Mouse (Mus musculus): Measurements from ENCODE around the gene BC025920. TPM values are rescaled to one million over a fixed set of nuclear protein-coding genes. Genes with fewer than 3 reads are reported as not detected.
"Not testable (repeated sequence)": the region's sequence is repeated elsewhere in the genome, so short reads cannot be mapped to it uniquely, and the experiment has no call there.

Gene BC025920
- polyA plus RNA-seq, 1 experiment from 2014 or later: 0.50 TPM

DNA sequence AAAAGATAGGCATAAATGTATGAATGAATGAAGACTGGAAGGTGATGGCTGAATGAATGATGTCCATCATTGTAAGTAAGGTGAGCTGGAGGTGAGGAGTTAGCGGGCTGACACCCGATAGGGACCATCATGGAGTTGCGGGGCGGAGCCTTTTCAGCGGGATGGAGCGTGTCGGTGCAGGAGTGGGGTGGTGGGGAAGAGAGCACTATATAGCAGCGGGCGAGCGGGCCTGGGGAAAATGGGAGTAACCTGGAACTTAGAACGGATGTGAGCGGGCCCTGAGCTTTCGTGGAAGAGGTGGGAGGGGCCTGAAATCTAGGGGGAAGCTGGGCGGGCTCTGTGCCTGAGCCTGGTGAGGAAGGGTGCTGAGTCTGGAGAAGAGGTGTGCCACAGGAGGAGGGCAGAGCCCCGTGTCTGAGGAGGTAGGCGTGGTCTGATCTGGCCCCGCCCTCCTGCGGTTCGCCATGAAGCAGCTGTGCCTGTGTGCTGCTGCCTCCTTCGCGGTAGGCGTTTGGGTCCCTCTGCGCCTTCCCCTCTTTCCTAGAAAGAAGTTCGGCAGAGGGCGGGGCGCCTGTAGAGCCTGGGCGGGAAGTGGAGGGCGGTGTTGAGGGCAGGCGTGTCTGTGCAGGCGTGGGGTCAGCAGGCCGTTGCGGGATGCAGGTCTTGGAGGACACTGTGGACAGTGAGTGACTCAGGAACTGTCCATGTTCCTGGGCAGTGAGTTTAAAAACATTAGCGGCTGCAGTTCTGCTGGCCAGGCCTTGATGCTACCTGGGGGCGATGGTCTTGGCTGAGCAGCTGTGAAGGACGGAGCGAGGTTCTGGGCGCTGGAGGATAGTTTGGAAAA, 27.4 kb downstream of the BC025920 start:
- Histone ChIP-seq H3K36me3 (no peaks in the 10 kb centered on the region), H3K27ac (ENCODE audit: poor library complexity, severe bottlenecking) (peak overlapping the region; percentile 31; the same call in 1 of the 2 replicates), H3K4me1 (replicated peaks) (peaks cover 15% of the 10 kb centered on the region), H3K9ac (peak overlapping the region; percentile 75), H3K4me3 (peak overlapping the region; percentile 58), H3K27me3 (replicated peaks) (no peaks in the 10 kb centered on the region), H3K4me2 (peak overlapping the region; percentile 79), H3K9me3 (replicated peaks) (no peaks in the 10 kb centered on the region)
- WGBS: 3% methylated on average over 37 of the region's 37 CpGs
- ATAC-seq (ENCODE audit: insufficient number of reproducible peaks, low FRiP score): peak; percentile 90

DNA sequence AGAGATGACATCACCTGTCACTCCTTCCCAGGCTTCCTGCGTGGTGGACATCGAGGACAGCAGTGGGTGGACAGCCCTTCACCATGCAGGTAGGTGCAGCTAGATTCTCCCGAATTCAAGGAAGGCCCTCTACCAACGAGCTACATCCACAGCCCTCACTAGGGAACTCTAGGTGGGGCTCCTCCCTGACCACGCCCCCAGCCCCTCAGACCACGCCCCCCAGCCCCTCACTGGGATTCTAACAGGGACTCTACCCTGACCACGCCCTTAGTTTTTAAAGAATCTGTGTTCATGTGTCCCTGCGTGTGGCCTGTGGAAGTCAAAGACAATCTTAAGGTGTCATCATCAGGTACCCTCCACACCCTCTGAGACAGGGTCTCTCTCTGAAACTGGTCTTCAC, 30.3 kb downstream of the BC025920 start:
- no peaks in the 10 kb centered on the region for H3K36me3 ChIP-seq
- no peak overlapping the region for H3K4me3 ChIP-seq
- 17% methylated on average over 8 of the region's 8 CpGs for WGBS

DNA sequence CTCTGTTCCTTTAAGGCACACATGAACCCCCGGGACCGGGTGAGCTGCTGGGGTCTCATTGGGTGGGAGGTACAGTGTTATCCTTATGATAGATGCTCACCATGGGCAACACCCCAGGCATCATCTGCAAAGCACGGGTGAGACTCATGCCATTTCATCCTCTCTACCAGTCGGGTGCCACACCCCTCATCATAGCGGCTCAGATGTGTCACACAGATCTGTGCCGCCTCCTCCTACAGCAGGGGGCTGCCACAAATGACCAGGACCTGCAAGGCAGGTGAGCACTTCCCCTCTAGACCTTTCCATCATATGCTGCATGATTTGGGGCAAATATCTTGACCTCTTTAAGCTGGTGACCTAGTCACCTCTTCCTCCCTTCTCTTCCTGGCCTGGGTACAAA, 32.0 kb downstream of the BC025920 start:
- no peak for ATAC-seq (ENCODE audit: insufficient number of reproducible peaks, low FRiP score)
- Histone ChIP-seq H3K4me2 (no peak overlapping the region), H3K9ac (no peak overlapping the region), H3K36me3 (no peaks in the 10 kb centered on the region), H3K4me1 (replicated peaks) (peaks cover 36% of the 10 kb centered on the region), H3K27me3 (replicated peaks) (no peaks in the 10 kb centered on the region), H3K27ac (ENCODE audit: poor library complexity, severe bottlenecking) (no peak overlapping the region), H3K9me3 (replicated peaks) (no peaks in the 10 kb centered on the region), H3K4me3 (no peak overlapping the region)
- 65% methylated on average over 6 of the region's 6 CpGs for WGBS

More for the DNA sequence above, 30.3 kb downstream of the BC025920 start:
- Histone ChIP-seq H3K4me1 (replicated peaks) (peaks cover 19% of the 10 kb centered on the region), H3K9ac (no peak overlapping the region), H3K9me3 (replicated peaks) (no peaks in the 10 kb centered on the region), H3K4me2 (no peak overlapping the region), H3K27me3 (replicated peaks) (no peaks in the 10 kb centered on the region), H3K27ac (ENCODE audit: poor library complexity, severe bottlenecking) (no peak overlapping the region)
- no peak for ATAC-seq (ENCODE audit: insufficient number of reproducible peaks, low FRiP score)

DNA sequence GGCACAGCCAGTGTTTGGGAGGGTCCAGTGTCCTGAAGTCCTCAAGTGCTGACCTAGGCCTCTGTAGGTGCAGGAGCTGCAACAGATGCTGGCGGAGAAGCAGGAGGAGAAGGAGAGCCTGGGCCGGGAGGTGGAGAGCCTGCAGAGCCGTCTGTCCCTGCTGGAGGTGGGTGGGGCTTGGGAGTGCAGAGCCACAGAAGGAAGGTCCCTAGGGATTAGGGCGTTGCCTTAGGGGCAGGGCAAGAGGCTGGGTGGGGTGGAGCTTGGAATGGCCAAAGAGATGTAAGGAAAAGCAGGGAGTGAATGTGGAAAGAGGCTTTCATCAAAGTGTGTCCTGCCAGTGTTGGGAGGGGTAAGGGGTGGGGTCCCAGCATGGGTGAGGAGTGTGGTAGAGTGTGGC, 34.8 kb downstream of the BC025920 start:
- ATAC-seq (ENCODE audit: insufficient number of reproducible peaks, low FRiP score); H3K9ac ChIP-seq: not testable (repeated sequence)
- whole genome bisulfite sequencing: 46% methylated on average over 4 of the region's 4 CpGs

DNA sequence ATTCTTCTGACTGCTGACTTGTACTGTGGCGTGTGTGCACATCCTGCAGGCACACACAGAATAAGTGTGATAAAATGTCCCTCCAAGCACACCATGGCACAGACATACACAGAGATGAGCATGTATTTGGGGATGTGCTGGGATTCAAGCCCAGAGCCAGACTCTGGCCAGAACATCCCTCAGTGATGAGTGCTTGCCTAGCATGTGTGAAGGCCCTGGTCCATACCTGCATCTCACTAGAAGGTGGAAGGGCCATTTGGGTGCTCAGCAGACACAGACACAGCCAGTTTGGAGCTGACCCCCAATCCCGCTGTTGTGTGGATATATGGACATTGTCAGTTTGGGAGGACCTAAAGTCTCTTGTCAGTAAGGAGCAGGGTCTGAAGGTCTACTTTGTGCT, 35.5 kb downstream of the BC025920 start:
- H3K4me2 ChIP-seq: no peak overlapping the region; the same call in 1 of the 2 replicates
- 0 out of 2 replicates have a peak overlapping the region, but pooled peaks have one; percentile 89 for H3K9ac ChIP-seq
- ATAC-seq (ENCODE audit: insufficient number of reproducible peaks, low FRiP score): no peak
- no peaks in the 10 kb centered on the region for H3K36me3 ChIP-seq
- no peaks in the 10 kb centered on the region for H3K9me3 ChIP-seq (replicated peaks)
- H3K4me1 ChIP-seq (replicated peaks): peaks cover 28% of the 10 kb centered on the region
- no peaks in the 10 kb centered on the region for H3K27me3 ChIP-seq (replicated peaks)
- no peak overlapping the region for H3K27ac ChIP-seq (ENCODE audit: poor library complexity, severe bottlenecking)
- H3K4me3 ChIP-seq: no peak overlapping the region
- WGBS: 87% methylated on average over 2 of the region's 2 CpGs

More for the DNA sequence above, 34.8 kb downstream of the BC025920 start:
- H3K4me2 ChIP-seq; H3K9me3 ChIP-seq (replicated peaks); H3K27ac ChIP-seq (ENCODE audit: poor library complexity, severe bottlenecking); H3K36me3 ChIP-seq; H3K4me3 ChIP-seq; H3K27me3 ChIP-seq (replicated peaks): not testable (repeated sequence)
- peaks cover 35% of the 10 kb centered on the region for H3K4me1 ChIP-seq (replicated peaks)

DNA sequence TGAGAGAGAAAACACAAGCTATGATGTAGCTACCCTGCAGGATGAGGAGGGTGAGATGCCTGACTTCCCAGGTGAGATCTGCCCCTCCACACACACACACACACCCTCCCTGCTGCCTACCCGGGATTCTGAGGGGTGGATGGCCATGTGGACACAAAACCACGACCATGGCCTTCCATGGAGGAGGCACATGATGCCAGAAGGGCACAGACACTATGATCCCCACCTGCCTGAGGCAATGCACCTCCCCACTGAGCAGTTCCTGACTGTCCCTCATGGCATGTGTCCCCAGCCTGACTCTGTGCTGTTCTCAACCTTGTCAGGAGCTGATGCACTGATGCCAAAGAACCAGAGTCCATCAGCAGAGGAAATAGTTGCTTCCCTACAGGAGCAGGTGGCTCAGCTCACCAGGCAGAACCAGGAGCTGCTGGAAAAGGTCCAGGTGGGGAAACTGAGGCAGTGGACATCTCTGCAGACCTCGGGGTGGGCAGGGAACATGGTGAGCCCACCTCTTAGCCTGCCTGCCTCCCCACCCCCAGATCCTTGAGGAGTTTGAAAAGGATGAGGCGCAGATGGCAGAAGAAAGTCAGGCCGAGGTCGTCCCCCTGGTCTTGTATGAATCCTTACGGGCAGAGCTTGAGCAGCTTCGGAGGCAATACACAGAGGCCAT, 36.0 kb downstream of the BC025920 start:
- Histone ChIP-seq H3K9ac (peak overlapping the region; percentile 89), H3K4me2 (peak overlapping the region; percentile 89), H3K4me3 (peak overlapping the region; percentile 63), H3K27ac (ENCODE audit: poor library complexity, severe bottlenecking) (0 out of 2 replicates have a peak overlapping the region, but pooled peaks have one; percentile 93), H3K4me1 (replicated peaks) (peaks cover 28% of the 10 kb centered on the region), H3K36me3 (no peaks in the 10 kb centered on the region), H3K27me3 (replicated peaks) (no peaks in the 10 kb centered on the region), H3K9me3 (replicated peaks) (no peaks in the 10 kb centered on the region)
- WGBS: 75% methylated on average over 8 of the region's 8 CpGs
- no peak for ATAC-seq (ENCODE audit: insufficient number of reproducible peaks, low FRiP score)

DNA sequence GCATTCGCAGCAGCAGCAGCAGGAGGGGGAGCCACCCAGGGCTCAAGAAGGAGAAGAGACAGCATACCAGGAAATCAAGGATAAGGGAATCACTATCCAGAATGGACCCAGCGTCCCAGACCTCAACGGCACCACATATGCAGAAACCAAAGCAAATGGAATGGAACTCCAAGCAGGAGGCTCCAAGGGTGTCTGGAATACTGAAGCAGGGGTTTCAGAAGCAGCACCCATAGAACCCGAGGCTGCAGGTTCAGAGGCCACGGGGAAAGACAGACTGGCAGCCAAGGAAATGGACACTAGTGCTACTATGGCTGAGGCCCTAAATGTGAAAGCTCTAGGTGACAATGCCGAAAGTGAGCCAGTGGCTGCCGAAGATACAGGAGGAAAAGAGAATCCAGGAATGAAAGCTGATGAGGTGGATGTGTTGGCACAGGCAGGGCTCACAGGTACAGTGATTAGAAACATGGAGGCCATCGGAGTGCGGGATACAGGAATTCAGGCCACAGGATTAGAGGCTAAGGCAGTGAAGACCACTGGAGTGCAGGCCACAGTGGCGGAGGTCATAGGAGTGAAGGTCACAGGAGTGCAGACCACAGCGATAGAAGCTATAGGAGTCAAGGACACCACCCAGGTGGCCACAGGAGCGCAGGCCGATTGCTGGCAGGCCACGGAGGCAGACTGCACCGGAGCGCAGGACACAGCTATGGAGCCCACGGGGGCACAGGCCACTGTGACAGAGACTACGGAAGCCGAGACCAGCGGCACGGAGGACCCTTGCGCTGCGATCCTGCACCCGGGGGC, 36.8 kb downstream of the BC025920 start:
- Histone ChIP-seq H3K9ac (peak overlapping the region; percentile 89), H3K9me3 (replicated peaks) (no peaks in the 10 kb centered on the region), H3K27ac (ENCODE audit: poor library complexity, severe bottlenecking) (peak overlapping the region; percentile 93), H3K4me1 (replicated peaks) (peaks cover 28% of the 10 kb centered on the region), H3K4me3 (peak overlapping the region; percentile 63), H3K4me2 (peak overlapping the region; percentile 89), H3K27me3 (replicated peaks) (no peaks in the 10 kb centered on the region), H3K36me3 (no peaks in the 10 kb centered on the region)
- ATAC-seq (ENCODE audit: insufficient number of reproducible peaks, low FRiP score): peak; percentile 41
- WGBS: 19% methylated on average over 24 of the region's 24 CpGs

DNA sequence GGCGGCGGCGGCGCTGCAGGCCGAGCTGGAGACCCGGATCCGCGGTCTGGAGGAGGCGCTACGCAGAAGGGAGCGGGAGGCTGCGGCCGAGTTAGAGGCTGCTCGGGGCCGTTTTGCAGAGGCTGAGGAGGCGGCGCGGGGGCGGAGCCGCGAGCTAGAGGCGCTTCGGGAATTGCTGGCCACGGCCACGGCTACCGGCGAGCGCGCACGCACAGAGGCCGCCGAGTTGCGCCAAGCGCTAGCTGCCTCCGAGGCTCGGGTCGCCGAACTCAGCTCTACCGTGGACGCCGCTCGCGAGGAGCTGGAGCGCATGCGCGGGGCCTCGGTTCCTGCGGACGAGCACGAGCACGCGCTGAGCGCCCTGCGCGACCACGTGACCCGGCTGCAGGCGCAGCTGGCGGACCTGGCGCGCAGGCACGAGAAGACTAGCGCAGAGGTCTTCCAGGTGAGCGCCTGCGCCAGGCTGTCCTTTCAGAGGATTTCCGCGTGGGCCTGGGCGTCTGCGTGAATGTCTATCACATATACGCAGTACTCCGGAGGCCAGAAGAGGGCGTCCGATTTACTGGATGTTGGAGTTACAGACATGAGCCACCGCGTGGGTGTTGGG, 37.5 kb downstream of the BC025920 start:
- WGBS: under 1% methylated on average over 65 of the region's 75 CpGs
- no peaks in the 10 kb centered on the region for H3K9me3 ChIP-seq (replicated peaks)
- peak overlapping the region; percentile 89 for H3K9ac ChIP-seq
- H3K27me3 ChIP-seq (replicated peaks): no peaks in the 10 kb centered on the region
- ATAC-seq (ENCODE audit: insufficient number of reproducible peaks, low FRiP score): peak; percentile 93
- peak overlapping the region; percentile 63 for H3K4me3 ChIP-seq
- H3K4me2 ChIP-seq: peak overlapping the region; percentile 89
- H3K27ac ChIP-seq (ENCODE audit: poor library complexity, severe bottlenecking): peak overlapping the region; percentile 93
- peaks cover 28% of the 10 kb centered on the region for H3K4me1 ChIP-seq (replicated peaks)
- no peaks in the 10 kb centered on the region for H3K36me3 ChIP-seq

DNA sequence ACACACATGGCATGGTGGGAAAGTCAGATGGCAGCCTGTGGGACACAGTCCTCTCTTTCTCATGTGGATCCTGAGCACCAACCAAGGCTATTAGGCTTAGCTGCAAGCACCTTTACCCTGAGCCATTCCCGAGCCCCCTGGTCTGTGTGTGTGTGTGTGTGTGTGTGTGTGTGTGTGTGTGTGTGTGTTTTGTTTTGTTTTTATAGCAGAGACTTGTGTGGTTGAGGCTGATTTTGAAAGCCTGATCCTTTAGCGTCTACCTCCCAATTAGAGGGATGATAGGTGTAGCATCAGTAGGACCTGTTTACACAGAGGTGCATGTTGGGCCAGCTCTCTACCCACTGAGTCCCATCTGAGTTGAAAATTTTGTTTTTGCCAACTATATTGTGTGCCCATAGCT, 38.1 kb downstream of the BC025920 start:
- no peak for ATAC-seq (ENCODE audit: insufficient number of reproducible peaks, low FRiP score)
- 49% methylated on average over 2 of the region's 2 CpGs for WGBS

DNA sequence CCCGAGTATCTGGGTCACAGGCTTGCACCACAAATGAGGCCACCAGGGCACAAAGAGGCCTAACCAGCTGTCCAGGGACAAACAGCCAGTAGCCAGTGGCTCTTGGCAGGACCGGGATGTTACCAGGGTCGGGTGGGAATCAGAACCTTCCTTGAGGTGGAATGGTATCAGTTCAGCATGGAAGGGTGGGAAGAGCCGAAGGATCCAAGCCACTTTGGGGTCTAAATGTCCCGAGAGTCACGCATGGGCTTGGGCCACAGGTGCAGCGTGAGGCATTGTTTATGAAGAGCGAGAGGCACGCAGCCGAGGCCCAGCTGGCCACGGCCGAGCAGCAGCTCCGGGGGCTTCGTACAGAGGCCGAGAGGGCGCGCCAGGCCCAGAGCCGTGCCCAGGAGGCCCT, 38.6 kb downstream of the BC025920 start:
- Histone ChIP-seq H3K9ac (no peak overlapping the region), H3K4me2 (peak overlapping the region; percentile 89), H3K4me3 (no peak overlapping the region), H3K4me1 (replicated peaks) (peaks cover 30% of the 10 kb centered on the region), H3K9me3 (replicated peaks) (no peaks in the 10 kb centered on the region), H3K27me3 (replicated peaks) (no peaks in the 10 kb centered on the region), H3K36me3 (no peaks in the 10 kb centered on the region), H3K27ac (ENCODE audit: poor library complexity, severe bottlenecking) (no peak overlapping the region)
- ATAC-seq (ENCODE audit: insufficient number of reproducible peaks, low FRiP score): no peak
- 91% methylated on average over 18 of the region's 18 CpGs for WGBS

More for the DNA sequence above, 38.1 kb downstream of the BC025920 start:
- Histone ChIP-seq H3K4me3 (peak overlapping the region; percentile 63), H3K27me3 (replicated peaks) (no peaks in the 10 kb centered on the region), H3K4me1 (replicated peaks) (peaks cover 28% of the 10 kb centered on the region), H3K9ac (peak overlapping the region; percentile 89), H3K9me3 (replicated peaks) (no peaks in the 10 kb centered on the region), H3K27ac (ENCODE audit: poor library complexity, severe bottlenecking) (peak overlapping the region; percentile 93), H3K4me2 (peak overlapping the region; percentile 89), H3K36me3 (no peaks in the 10 kb centered on the region)

Data from heart, embryonic 12.5 days (tissue).